ENCODE assay signal across 24 mouse cellular contexts in genomic region chr3:35822036-35822435, GRCm38 (mm10).
DNase-seq lines count a peak whose midpoint lies in the region; ATAC-seq and TF ChIP-seq lines count a peak whose summit lies in the region.
"Had no signal": no experiment of that assay in that cellular context is flagged by ENCODE, and none has a peak within 500 bp of the region (broad histone marks: within the 10 kb centered on the region; RNA-seq: fewer than 3 reads in every experiment).

No protein-coding gene starts in this region.

- in situ Hi-C loops in ES-E14 (cut with MboI; ENCODE audit: low sequenced_read_pairs in 2 of 2, unreplicated experiment in 2 of 2), result no loop called here

- no peaks in the 10 kb centered on the region for H3K9me3 ChIP-seq in E14TG2a.4 (ENCODE audit: low read length)
- H3K9me3 ChIP-seq in ES-E14 (ENCODE audit: control insufficient read depth, insufficient read depth, low read depth, low read length), result no peaks in the 10 kb centered on the region
- H3K9me3 ChIP-seq: embryonic facial prominence, embryonic 13.5 days; embryonic facial prominence, embryonic 15.5 days; forebrain, embryonic 10.5 days; forebrain, embryonic 12.5 days had no signal

- no peaks in the 10 kb centered on the region for H3K27me3 ChIP-seq in E14TG2a.4 (ENCODE audit: insufficient read depth, low read length)
- H3K27me3 ChIP-seq: CH12.LX; embryonic facial prominence, embryonic 13.5 days; embryonic facial prominence, embryonic 15.5 days; forebrain, embryonic 12.5 days had no signal

- H3K4me3 ChIP-seq in E14TG2a.4 (replicated peaks; ENCODE audit: low read length) (no peak overlapping the region), ES-E14 (ENCODE audit: insufficient read depth in 1 of 2, low read depth in 1 of 2, low read length in 2 of 2, poor library complexity in 1 of 2, severe bottlenecking in 1 of 2) (no peak overlapping the region)
- H3K4me3 ChIP-seq: embryonic facial prominence, embryonic 13.5 days; embryonic facial prominence, embryonic 15.5 days; erythroblast, embryonic 14.5 days; forebrain, embryonic 10.5 days; forebrain, embryonic 12.5 days had no signal

- H3K36me3 ChIP-seq in E14TG2a.4 (ENCODE audit: insufficient read depth, low read length), result peaks cover 34% of the 10 kb centered on the region
- no peaks in the 10 kb centered on the region for H3K36me3 ChIP-seq in ES-E14 (ENCODE audit: control insufficient read depth, insufficient read depth, low read length, poor library complexity, severe bottlenecking)

- no peak for ATAC-seq in monocyte, adult 5-6 weeks (replicated peaks; ENCODE audit: insufficient number of reproducible peaks, low FRiP score, low TSS enrichment, poor library complexity, severe bottlenecking)
- ATAC-seq: CD4-positive, CD25-positive, alpha-beta regulatory T cell, adult 4 months; forebrain, embryonic 14.5 days; forebrain, postnatal 0 days had no signal

- TF ChIP-seq CTCF in E14TG2a.4 (conservative IDR thresholded peaks at IDR 0.05; ENCODE audit: low read length), result 0 out of 2 replicates have a peak, but pooled peaks have one; percentile 8

- H3K4me1 ChIP-seq in E14TG2a.4 (replicated peaks; ENCODE audit: low read depth, low read length), result peaks cover 6% of the 10 kb centered on the region; the same call in 1 of the 2 replicates
- H3K4me1 ChIP-seq in ES-E14 (ENCODE audit: control insufficient read depth in 2 of 2, insufficient read depth in 2 of 2, low read length in 2 of 2, poor library complexity in 1 of 2), result 0 out of 4 replicates have a peak, but pooled peaks cover 0 to 2% of the 10 kb centered on the region in 2 experiments
- H3K4me1 ChIP-seq: embryonic facial prominence, embryonic 13.5 days; embryonic facial prominence, embryonic 15.5 days; forebrain, embryonic 10.5 days; forebrain, embryonic 12.5 days had no signal

- no peak overlapping the region for H3K9ac ChIP-seq in ES-E14 (ENCODE audit: insufficient read depth, low read depth, low read length, poor library complexity, severe bottlenecking)
- H3K9ac ChIP-seq: embryonic facial prominence, embryonic 13.5 days; embryonic facial prominence, embryonic 15.5 days; forebrain, embryonic 12.5 days; forebrain, postnatal 0 days had no signal

- no peak overlapping the region for H3K27ac ChIP-seq in ES-E14 (ENCODE audit: insufficient read depth, low read depth, low read length, poor library complexity, severe bottlenecking)
- H3K27ac ChIP-seq: embryonic facial prominence, embryonic 13.5 days; embryonic facial prominence, embryonic 15.5 days; forebrain, embryonic 10.5 days; forebrain, embryonic 12.5 days had no signal

- peak; percentile 9 for DNase-seq in ES-E14 (ENCODE audit: low read depth, low spot score)
- DNase-seq in ZHBTc4 (ENCODE audit: low read depth, low spot score), result peak; percentile 44
- DNase-seq in adrenal gland, postnatal 14 days, result no peak
- DNase-seq: adrenal gland, adult 2 months; adrenal gland, postnatal 10 days; B cell, adult 2 months; cerebellum, adult 11 months; cerebellum, adult 18-20 months; cerebellum, adult 8-10 months; cerebellum, adult 9-11 months; cerebellum, postnatal 14 days; cerebellum, postnatal 36 days; embryo, embryonic 11 days; forebrain, postnatal 0 days had no signal

TF ChIP-seq in ES-E14, 5 proteins besides CTCF, POLR2A, EP300 and RAD21:
- TF ChIP-seq MAFK (IDR thresholded peaks at IDR 0.05; ENCODE audit: insufficient read depth, low read depth, low read length) (no peak), HCFC1 (IDR thresholded peaks at IDR 0.05; ENCODE audit: borderline replicate concordance, insufficient read depth, low read length) (no peak), ZC3H11A (IDR thresholded peaks at IDR 0.05; ENCODE audit: borderline replicate concordance, low read depth, low read length) (no peak), CHD2 (IDR thresholded peaks at IDR 0.05; ENCODE audit: low read depth, low read length) (no peak), ZNF384 (IDR thresholded peaks at IDR 0.05; ENCODE audit: low read depth, low read length) (no peak)
